Mouse (Mus musculus): ENCODE measurements around the gene Itpr1. TPM values are rescaled to one million over a fixed set of nuclear protein-coding genes. Genes with fewer than 3 reads are reported as not detected.

The Itpr1 gene
- polyA plus RNA-seq, 1 experiment from 2014 or later: 15.7 TPM

DNA sequence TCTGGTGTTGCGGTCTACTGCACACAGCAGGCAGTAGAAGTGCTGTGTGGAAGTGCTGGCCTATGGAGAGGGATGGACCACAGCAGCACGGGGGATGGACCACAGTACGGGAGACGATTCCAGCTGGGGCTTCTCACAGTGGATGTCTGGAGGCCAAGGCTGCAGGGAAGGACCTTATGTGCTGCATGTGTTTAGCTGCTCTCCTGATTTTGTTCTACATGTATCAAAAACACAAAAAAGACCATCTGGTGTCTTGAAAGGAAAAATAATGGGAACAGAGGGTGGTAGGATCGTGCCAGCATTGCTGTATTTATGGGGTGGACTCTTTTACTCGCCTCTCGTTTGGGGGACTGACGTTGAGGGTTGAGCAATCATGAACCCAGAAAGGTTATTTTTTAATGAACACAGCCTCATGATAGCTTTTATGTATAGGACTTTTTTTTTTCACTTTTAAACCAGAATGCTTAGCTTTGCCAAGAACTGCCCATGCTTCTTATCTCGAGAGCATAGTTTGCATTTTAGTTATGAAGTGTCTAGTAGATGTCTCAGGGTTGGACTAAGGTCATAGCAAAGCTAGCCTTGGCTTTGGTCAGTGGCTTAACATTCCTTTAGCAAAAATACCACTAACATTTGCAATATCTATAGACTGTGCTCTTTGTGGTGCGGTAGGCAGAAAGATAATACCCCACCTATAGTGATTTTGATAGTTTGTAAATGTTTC is 61.6 kb downstream of the Itpr1 start:
- DNase-seq (peak; percentile 88), ATAC-seq (ENCODE audit: insufficient read depth) (peak; percentile 98)
- no peak for TF ChIP-seq CTCF (IDR thresholded peaks at IDR 0.05; ENCODE audit: low read depth)
- WGBS: 37% methylated on average over 10 of the region's 10 CpGs
- Histone ChIP-seq H3K27ac (ENCODE audit: low read depth) (peak overlapping the region; percentile 79), H3K4me3 (ENCODE audit: low read depth, low read length) (no peak overlapping the region), H3K27me3 (ENCODE audit: insufficient read depth, low read length) (no peaks in the 10 kb centered on the region), H3K4me1 (ENCODE audit: insufficient read depth) (peaks cover 13% of the 10 kb centered on the region), H3K9me3 (ENCODE audit: low read depth, low read length) (no peaks in the 10 kb centered on the region), H3K9ac (no peak overlapping the region), H3K4me2 (peak overlapping the region; percentile 31; the same call in 1 of the 2 replicates), H3K36me3 (ENCODE audit: insufficient read depth) (no peaks in the 10 kb centered on the region)

DNA sequence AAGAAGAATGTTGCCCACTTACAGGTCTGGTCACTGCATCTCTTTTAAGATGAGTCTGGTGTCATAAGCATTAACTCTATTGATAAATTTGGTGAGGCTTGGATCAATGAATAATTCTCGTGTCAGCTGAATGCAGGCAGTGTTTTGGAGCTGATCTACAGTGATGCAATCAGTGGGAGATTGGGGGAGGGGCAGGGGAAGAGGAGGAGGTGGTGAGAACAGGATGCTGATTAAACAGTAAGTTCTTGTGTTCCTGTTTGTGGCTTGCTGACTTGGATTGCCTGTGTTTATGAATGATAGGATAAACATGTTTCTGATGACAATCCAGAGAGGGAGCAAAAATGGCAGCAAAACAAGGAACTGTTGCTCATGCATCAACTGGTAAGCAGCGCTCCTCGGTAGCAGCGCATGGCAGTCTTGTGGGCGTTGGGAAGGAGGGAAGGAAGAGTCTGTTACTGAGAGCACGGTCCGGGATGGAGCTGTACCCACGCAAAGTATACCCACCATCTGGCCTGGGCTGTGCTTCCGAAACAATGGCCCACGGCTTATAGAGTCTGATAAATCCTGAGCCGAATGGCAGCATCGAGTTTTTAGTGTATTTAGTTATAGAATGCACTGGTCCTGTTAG is 64.1 kb downstream of the Itpr1 start:
- Histone ChIP-seq H3K4me3 (ENCODE audit: low read depth, low read length) (no peak overlapping the region), H3K9ac (no peak overlapping the region), H3K4me1 (ENCODE audit: insufficient read depth) (peaks cover 14% of the 10 kb centered on the region), H3K36me3 (ENCODE audit: insufficient read depth) (no peaks in the 10 kb centered on the region), H3K9me3 (ENCODE audit: low read depth, low read length) (no peaks in the 10 kb centered on the region), H3K27ac (ENCODE audit: low read depth) (no peak overlapping the region), H3K4me2 (no peak overlapping the region), H3K27me3 (ENCODE audit: insufficient read depth, low read length) (no peaks in the 10 kb centered on the region)
- DNase-seq (peak; percentile 33), ATAC-seq (ENCODE audit: insufficient read depth) (no peak)
- WGBS: 84% methylated on average over 12 of the region's 12 CpGs
- TF ChIP-seq CTCF (IDR thresholded peaks at IDR 0.05; ENCODE audit: low read depth): no peak

DNA sequence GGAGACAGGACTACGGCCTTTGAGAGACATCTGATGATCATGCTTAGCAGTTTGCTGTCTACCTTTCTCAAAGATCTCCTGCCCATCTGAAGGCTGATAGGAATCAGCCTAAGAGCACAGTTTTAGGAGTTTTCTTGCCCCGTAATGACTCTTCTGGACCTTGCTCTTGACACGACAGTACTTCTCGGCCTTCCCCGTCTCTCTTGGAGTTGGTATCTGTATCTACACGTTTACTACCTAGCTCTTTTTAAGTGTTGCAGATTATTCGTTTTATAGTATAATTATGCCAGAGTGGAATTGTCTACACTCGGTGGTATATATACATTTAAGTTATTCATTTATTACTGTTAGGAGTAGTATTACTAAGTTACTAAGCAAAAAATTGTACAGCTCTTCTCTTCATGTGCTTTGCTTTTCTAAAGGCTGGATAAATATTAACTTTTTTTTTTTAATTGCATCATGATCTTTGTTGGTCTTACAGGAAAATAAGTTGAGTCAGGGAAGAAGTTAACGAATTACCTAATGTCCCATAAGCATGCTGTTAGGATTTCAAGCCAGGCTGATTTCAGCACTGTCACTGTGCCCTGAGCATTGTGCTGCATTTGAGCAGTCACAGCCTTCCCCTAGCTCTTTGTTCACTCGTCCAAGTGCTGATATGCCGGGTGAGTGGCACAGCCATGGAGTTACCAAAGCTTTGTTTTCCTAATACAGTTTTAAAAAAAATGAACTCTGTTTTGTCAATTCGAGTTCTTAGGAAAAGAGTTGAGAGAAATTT is 64.9 kb downstream of the Itpr1 start:
- no peak overlapping the region for H3K9ac ChIP-seq
- no peak overlapping the region for H3K4me2 ChIP-seq
- no peaks in the 10 kb centered on the region for H3K27me3 ChIP-seq (ENCODE audit: insufficient read depth, low read length)
- H3K9me3 ChIP-seq (ENCODE audit: low read depth, low read length): no peaks in the 10 kb centered on the region
- DNase-seq: no peak
- peaks cover 19% of the 10 kb centered on the region for H3K4me1 ChIP-seq (ENCODE audit: insufficient read depth)
- 81% methylated on average over 12 of the region's 12 CpGs for WGBS
- no peak for TF ChIP-seq CTCF (IDR thresholded peaks at IDR 0.05; ENCODE audit: low read depth)
- ATAC-seq (ENCODE audit: insufficient read depth): no peak
- no peak overlapping the region for H3K27ac ChIP-seq (ENCODE audit: low read depth)
- H3K4me3 ChIP-seq (ENCODE audit: low read depth, low read length): no peak overlapping the region
- no peaks in the 10 kb centered on the region for H3K36me3 ChIP-seq (ENCODE audit: insufficient read depth)

DNA sequence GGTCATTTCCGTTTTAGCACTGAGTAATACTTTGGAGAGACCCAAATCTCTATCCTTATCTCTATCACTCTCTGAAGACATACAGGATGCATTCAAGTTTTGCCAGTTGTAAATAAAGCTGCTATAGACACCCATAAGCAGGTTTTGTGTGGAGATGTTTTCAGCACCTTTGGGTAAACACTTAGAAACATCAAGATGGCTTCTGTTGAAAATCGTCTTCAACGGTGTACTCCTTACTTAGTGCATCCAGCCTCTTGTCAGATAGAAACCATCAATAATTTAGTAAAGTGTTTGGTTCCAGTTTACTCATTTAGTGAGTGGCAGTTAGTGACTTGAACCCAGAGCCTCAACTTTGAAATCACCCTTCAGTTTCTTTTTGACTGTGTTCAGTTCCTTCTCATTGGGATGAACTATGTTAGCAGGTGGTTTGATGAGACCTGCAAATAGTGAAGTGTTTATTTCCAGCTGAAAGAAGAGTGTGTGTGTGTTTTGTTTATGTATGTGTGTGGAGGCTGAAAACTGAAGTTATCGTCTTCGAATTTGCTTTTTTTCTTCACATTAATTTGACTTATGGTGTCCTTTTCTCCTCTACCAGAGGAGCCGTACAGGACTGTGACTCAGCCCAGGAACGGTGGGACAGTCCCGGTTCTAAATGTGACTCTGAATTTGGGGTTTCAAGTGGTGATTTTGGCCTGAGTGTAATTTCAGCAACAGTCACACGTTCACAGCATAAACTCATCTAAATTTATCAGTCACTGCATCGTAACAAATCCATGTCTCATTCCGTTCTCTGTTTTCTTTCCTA is 66.1 kb downstream of the Itpr1 start:
- H3K4me1 ChIP-seq (ENCODE audit: insufficient read depth): peaks cover 17% of the 10 kb centered on the region
- DNase-seq (no peak), ATAC-seq (ENCODE audit: insufficient read depth) (no peak)
- WGBS: 75% methylated on average over 11 of the region's 11 CpGs
- H3K9ac ChIP-seq: no peak overlapping the region
- no peaks in the 10 kb centered on the region for H3K9me3 ChIP-seq (ENCODE audit: low read depth, low read length)
- no peak overlapping the region for H3K27ac ChIP-seq (ENCODE audit: low read depth)
- H3K4me2 ChIP-seq: no peak overlapping the region
- H3K27me3 ChIP-seq (ENCODE audit: insufficient read depth, low read length): no peaks in the 10 kb centered on the region
- no peak for TF ChIP-seq CTCF (IDR thresholded peaks at IDR 0.05; ENCODE audit: low read depth)
- no peaks in the 10 kb centered on the region for H3K36me3 ChIP-seq (ENCODE audit: insufficient read depth)
- H3K4me3 ChIP-seq (ENCODE audit: low read depth, low read length): no peak overlapping the region

DNA sequence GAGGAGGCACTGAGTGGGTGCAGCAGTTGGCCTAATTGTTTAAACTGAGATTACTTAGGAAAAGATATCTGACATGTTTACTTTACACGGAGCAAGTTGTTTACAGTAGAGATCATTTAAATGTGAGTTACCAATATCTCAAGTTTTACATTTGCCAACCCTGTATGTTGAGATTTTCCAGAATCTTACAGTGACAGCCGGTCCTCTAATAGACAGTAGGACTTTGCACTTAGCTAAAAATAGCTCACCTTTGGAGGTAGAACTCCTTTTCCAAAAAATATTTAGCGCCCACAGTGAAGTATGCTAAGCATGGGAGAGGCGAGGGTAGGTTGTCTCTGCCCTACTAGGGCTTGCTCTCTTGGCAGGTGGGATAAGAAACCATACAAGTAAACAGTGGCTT is 69.2 kb downstream of the Itpr1 start:
- DNase-seq: no peak
- Histone ChIP-seq H3K27ac (ENCODE audit: low read depth) (no peak overlapping the region; the same call in 1 of the 2 replicates), H3K4me1 (ENCODE audit: insufficient read depth) (peaks cover 7% of the 10 kb centered on the region; the same call in 1 of the 2 replicates), H3K27me3 (ENCODE audit: insufficient read depth, low read length) (no peaks in the 10 kb centered on the region), H3K4me2 (no peak overlapping the region), H3K9ac (no peak overlapping the region), H3K36me3 (ENCODE audit: insufficient read depth) (no peaks in the 10 kb centered on the region), H3K4me3 (ENCODE audit: low read depth, low read length) (no peak overlapping the region), H3K9me3 (ENCODE audit: low read depth, low read length) (no peaks in the 10 kb centered on the region)
- 0 out of 2 replicates have a peak, but pooled peaks have one; percentile 46 for ATAC-seq (ENCODE audit: insufficient read depth)
- 33% methylated on average over 4 of the region's 4 CpGs for WGBS
- TF ChIP-seq CTCF (IDR thresholded peaks at IDR 0.05; ENCODE audit: low read depth): no peak

DNA sequence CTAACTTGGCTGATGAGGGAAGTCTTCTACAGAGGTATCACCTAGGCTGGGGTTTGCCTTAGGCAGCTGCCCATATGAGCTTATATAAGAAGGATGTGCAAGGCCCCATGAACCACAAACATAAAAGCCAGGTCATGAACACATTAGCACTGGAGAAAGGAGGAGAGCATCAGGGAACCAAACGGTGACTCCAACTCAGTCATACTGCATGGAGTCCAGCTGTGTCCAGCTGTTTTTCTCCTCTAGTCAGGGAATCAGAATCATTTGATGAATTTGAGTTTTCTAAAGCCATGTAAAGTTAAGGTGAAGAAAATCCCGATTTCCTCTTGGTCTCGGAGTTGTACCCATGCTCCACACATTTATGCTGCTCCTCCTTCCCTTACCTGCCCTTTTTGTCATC is 69.7 kb downstream of the Itpr1 start:
- ATAC-seq (ENCODE audit: insufficient read depth): no peak; the same call in 1 of the 2 replicates
- H3K27me3 ChIP-seq (ENCODE audit: insufficient read depth, low read length): no peaks in the 10 kb centered on the region
- H3K9ac ChIP-seq: no peak overlapping the region
- H3K36me3 ChIP-seq (ENCODE audit: insufficient read depth): no peaks in the 10 kb centered on the region
- no peak for TF ChIP-seq CTCF (IDR thresholded peaks at IDR 0.05; ENCODE audit: low read depth)
- peaks cover 7% of the 10 kb centered on the region; the same call in 1 of the 2 replicates for H3K4me1 ChIP-seq (ENCODE audit: insufficient read depth)
- no peak overlapping the region for H3K4me3 ChIP-seq (ENCODE audit: low read depth, low read length)
- no peak overlapping the region for H3K27ac ChIP-seq (ENCODE audit: low read depth)
- H3K4me2 ChIP-seq: no peak overlapping the region
- WGBS: 51% methylated on average over 3 of the region's 3 CpGs
- peak; percentile 70 for DNase-seq
- H3K9me3 ChIP-seq (ENCODE audit: low read depth, low read length): no peaks in the 10 kb centered on the region
